Mouse (Mus musculus) B cell, adult 2 months (primary cell): ENCODE data around the gene Cyp17a1.

ENCODE experiments used
- DNase-seq, 2 experiments: peaks; one replicate each; pipeline ENCODE4 v3.0.0; 2022

Gene Cyp17a1

DNA sequence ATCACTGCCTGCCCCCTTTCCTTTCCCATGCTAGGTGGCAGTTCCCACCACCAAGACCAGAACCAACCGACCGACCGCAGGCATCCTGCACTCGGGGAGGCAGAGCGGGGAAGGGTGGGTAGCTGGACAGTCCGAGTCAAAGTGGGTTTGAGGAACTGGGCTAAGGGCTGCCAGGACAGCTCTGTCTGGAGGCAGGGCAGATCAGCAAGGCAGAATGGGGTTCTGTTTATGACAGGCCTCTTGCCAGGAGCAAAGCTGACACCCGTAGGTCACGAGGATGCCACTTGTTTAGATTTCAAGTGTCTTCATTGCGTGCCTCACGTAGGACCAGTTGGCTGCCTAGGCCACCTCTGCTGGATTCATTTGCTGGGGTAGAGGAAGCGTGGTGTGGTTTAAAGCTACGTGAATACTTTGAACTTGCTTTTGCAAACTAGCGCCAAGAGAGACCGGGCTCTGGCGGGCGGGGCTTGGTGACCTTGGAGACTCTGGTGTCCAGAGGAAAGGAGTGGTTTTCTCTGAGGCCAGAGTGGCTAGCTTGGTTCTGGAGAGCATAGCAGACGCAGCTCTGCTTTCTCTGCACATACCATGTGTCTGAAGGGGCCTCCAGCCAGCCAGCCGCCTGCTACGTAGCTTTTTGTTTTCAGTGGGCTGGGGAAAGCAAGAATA is 31.4 kb downstream of the Cyp17a1 start:
- no peak for DNase-seq

DNA sequence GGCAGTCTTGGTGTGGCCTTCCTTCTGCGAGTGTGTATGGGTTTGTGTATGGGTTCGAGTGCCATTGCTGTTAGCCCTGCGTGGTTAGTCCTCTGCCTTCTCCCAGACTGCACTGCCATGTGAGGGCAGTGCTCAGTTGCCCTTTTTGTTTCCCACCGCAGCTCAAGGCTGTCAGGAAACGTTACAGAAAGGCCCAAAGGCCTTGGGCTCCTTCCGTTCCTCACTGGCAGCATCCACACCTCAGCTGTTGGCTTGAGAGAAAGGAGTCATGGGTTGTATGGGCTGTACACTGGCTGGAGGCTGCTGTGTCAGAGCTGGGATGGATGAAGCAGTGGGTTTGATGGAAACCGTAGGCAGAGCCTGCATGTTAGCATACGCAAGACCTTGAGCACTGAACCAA is 32.2 kb downstream of the Cyp17a1 start:
- DNase-seq, result no peak

GRCm38 (mm10) chr19:46639496-46639895 is 33.5 kb downstream of the Cyp17a1 start:
- no peak for DNase-seq

DNA sequence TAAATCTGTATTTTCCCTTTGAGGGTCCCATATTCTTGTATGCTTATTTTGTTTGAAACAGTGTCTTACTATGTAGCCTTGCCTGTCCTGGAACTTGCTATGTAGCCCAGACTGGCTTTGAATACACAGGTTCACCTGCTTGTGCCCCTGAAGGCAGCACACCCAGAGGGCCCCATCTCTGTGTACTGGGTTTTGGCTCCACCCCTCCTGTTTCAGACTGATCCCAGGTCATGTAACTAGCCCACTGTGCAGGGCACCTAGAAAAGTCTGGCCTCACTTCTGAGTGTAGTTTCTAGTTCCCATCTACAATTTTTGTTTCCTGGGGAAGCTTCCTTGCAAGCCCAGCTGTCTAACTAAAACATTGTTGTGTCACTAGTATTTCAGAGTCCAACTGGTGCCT is 33.9 kb downstream of the Cyp17a1 start:
- no peak for DNase-seq

GRCm38 (mm10) chr19:46637598-46637997 is 35.4 kb downstream of the Cyp17a1 start:
- no peak for DNase-seq

DNA sequence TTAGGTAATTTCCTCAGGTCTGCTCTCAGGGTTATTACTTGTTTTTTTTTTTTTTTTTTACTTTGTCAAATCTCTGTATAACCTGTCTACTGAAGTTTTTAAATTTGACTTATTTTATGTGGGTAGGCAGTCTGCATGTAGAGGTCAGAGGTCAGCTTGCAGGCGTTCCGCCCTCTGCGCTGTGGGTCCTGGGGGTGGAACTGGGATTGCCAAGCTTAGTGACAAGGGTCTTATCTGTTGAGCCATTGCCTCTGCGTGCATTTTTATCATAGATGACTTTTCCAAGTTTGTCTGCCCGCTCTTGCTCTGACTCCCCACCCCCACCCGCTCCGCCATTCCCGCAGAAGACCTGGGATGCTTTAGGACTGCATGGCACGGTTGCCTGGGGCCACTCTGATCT is 37.2 kb downstream of the Cyp17a1 start:
- DNase-seq, result no peak

DNA sequence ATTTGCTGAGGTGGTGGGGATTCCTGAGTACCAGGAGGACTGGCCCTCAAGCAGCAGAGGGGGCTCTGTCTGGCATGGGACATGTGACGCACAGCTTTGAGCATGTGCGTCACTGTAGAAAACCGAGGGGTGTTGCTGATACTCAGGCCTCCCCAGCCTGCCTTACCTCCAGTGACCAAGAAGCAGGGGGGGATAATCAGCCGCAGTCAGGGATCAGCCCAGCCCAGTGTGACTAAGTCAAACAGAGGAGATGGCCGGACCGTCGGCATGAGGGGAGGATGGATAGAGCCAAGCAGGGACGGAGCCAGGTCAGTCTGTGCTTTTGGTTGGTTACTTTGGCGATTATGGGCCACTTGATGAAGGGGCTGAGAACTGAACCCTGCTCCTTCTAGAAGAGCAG is 41.3 kb downstream of the Cyp17a1 start:
- DNase-seq, result no peak

DNA sequence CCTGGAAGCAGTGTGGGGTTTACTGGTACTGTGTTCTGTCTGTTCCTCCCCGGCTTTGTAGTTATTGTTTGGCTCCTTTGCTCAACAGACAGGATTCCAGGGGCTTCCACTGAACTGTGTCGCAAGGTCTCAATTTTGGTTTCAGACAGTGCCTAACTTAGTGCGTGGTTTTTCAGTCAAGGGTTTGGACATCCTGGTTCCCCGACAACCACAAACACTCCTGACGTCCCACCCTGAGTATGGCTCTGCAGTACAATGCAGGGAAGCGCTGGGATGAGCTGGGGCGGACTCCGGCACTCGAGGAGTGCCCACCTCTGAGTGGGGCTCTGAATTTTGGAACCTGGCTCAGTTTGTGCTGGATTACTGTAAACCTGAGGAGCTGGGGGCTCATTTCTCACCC is 43.2 kb downstream of the Cyp17a1 start:
- no peak for DNase-seq

GRCm38 (mm10) chr19:46628403-46628802 is 44.6 kb downstream of the Cyp17a1 start:
- no peak for DNase-seq

- DNase-seq, result no peak
Measured at GRCm38 (mm10) chr19:46625519-46625918, 47.5 kb downstream of the Cyp17a1 start.

DNA sequence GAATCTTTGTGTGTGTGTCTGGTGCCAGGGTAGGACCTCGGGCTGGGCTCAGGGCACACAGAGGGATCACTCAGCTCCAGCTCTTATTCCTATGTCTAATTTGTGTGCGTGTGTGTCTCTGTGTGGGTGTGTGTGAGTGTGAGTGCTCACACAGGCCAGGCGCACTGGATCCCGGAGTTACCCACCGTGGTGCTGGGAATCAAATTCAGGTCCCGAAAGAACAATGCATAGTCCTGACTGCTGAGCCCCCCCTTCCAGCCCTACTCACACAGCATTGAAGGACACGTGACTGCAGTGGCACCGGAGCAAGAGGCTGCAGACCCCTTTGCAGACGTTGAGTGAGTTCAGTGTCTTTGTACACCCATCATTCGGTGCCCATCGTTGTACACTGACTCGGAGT is 48.0 kb downstream of the Cyp17a1 start:
- DNase-seq, result no peak

DNA sequence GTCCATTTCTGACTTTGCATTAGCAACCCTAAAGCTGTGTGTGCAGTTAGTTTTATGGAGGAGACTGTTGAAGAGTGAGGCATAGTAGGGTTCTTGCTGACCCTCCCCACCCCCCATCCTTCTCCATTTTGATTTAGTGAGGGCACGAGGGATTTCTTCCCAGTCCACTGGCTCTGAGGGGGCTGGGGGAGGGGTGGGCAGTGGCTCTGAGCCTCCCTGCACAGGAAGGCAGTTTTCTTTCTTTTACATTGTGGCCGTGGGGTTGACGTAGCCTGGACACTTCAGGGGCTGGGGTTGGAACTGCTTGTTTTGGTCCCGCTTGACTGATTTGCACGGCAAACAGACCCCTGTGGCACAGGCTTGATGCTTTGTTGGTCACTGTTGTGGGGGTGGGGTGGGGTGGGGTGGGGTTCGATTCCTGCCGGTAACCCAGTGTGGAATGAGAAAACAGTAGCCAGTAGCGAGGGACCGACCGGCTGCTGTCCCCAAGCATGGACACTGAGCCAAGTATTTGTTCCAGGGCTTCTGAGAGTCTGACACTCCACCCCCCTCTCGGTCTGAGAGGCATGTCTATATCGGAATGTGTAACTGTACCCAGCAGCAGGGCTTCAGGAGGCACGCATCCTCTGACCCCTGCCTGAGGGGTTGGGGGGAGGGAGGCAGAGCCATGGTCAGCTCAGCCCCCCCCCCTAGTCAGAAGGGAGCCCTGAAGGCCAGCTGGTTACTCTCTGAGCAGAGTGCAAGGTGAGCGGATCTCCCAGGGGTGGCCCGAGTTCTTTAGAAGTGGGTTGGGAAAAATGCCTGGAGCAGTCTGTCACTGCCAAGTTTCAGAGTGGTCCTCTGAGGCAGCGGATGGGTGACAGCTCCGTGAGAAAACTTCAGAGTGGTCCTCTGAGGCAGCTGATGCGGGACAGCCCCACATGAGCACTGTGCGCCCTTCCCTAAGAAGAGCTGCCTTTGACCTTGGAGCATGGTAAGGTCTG is 48.9 kb downstream of the Cyp17a1 start:
- DNase-seq, result no peak

- DNase-seq, result no peak
Measured at GRCm38 (mm10) chr19:46623194-46623667, 49.7 kb downstream of the Cyp17a1 start.

DNA sequence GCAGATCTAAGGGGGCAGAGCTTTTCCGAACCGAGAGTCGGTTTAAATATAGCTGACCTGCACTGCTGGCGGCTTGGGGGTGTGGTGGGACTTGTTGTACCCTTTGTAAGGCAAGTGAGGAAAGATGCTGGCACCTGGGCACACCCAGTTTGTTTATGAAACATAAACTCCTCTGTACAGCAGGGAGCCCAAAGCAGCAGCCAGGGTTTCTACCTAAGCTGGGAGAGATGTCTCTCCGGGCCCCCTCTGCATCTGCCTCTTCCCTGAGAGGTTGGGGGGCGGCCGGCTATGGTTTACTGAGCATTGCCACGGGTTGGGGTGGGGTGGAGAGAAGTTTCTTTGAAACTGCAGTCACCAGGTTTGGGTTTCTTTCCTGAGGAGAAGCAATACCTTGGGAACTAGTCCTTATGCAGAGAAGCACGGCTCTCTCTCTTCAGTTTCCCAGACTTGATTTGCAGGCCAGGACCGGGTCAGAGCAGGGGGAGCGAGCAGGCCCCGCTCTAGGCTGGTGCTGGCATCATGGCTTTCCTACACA is 50.2 kb downstream of the Cyp17a1 start:
- no peak for DNase-seq

DNA sequence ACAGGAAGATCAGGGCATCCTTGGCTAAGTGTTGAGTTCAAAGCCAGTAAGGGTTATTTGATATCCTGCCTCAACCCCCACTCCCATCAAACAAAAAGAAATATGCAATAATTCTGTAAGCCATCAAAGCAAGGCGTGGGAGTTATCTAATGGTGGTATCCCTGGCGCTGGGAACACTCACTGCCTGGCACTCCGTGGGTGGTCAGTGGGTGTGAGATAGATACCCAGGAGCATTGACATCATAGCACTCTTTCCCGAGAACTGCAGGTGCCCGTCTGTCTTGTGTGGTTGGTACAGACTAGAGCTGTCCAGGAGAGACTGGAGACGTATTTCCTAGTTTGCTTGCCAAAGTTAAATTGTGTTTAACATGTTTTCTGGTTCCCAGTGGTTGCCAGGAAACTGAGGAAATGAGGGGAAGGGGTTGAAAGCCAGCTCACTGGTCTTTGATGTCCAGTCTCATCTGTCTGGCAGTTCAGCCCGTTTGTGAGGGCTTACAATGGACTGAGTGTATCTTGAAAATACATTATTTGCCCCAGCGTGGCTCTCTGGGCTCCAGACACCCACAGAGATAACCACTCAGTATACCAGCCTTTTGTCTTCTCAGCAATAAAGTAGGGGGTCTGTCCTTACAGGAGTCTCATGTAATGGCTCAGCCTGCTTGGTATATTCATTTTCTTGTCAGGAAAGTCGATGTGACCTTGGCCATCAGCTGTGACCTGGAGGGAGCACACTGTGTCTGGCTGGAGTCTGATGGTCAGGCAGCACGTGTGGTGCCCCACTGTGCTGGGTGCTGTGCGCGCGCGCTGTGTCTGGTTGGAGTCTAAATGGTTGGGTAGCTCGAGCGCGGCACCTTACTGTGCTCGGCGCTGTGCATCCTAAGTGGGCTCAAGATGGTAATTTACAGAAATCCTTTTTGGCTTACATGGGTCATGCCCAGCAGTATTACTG is 51.5 kb downstream of the Cyp17a1 start:
- DNase-seq, result no peak

- no peak for DNase-seq
Measured at GRCm38 (mm10) chr19:46620016-46620808, 52.8 kb downstream of the Cyp17a1 start.

- no peak for DNase-seq
Measured at GRCm38 (mm10) chr19:46619518-46619917, 53.5 kb downstream of the Cyp17a1 start.

- no peak for DNase-seq
Measured at GRCm38 (mm10) chr19:46619001-46619400, 54.0 kb downstream of the Cyp17a1 start.

DNA sequence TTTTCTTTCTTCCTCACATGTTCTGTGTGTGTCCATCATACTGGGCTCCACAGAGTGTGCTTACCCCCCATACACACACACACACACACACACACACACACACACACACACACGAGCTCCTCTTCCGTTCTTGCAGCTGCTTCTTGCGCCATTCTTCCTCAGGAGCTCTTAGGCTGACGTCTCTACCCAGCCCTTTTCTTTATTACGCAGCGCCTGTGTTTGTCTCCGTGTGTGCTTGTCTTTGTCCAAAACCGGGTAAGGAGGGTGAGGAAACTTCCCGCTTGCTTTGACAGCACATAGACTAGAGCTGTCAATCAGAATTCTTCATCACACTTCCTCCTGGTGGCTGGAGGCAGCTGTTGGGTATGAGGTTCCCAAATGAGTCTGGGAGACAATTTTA is 54.6 kb downstream of the Cyp17a1 start:
- no peak for DNase-seq

DNA sequence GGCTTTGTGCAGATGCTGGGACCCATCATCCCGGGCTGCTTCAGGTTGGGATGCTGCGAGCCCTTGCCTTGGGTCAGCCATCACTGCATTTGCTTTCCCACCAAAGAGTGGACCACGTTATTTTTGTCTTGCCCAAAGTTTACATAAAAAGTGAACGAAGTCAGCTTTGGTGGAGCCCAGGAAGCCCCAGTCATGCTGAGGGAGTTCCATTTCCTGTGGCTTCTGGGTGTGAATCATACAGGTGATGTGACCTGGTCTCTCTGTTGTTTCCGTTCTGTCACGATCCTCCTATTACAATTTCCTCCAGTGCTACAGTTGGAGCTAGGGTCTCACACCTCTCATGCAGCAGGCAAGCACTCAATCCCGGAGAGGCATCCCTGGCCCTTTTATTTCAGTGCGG is 55.6 kb downstream of the Cyp17a1 start:
- no peak for DNase-seq
